Mouse (Mus musculus): ENCODE results near the gene Cacna1h.

DNA sequence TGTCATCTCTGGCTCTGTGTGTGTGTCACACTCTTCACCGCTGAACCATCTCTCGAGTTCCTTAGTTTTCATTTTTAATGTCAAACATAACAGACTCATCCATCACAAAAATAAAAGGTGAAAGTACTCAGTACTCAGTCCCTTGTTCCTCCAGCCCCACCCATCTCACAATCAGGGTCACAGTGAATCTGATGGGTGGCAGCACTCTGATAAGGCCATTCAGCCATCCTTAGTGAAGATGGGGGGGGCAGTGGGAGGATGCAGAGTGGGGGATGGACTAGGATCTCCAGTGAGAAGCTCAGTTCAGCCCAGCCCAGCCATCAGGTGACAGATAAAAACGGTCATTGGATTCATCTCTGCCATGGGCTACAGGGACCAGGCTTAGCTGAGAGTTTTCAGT, 64.6 kb downstream of the Cacna1h start, which contains the start of gene Tpsg1:
- TF ChIP-seq POLR2A (IDR thresholded peaks at IDR 0.05; ENCODE audit: control insufficient read depth, low read depth, low read length): no peak
- TF ChIP-seq CTCF (IDR thresholded peaks at IDR 0.05; ENCODE audit: control insufficient read depth, insufficient read depth, insufficient replicate concordance, low read depth, low read length): no peak
